Mouse (Mus musculus) heart, postnatal 10 days (tissue): ENCODE data around the gene Rhebl1. TPM values are rescaled to one million over a fixed set of nuclear protein-coding genes. Genes with fewer than 3 reads are reported as not detected.

ENCODE experiments used
- DNase-seq, 2 experiments: peaks; one replicate each; pipeline ENCODE4 v3.0.0; 2021
- intact Hi-C: fragments of 180-260 bp; cut with DNase I; formaldehyde crosslinking; loops from one replicate; pipeline ENCODE4 v1.15.1; 2025
- total RNA-seq, 2 experiments: library from RNA; stranded (reverse); gene quantifications; 2 replicates each; pipeline ENCODE4 v1.2.3; 2021

The Rhebl1 gene
- total RNA-seq, 2 experiments from 2014 or later: 1.6 to 2.8 TPM

- intact Hi-C loops: loop anchor here (2.0 to 5.0 kb wide), 2 partner anchors 20 to 35 kb away; no protein-coding TSS in a partner anchor
- DNase-seq: peak; percentile 38 to 60
Observed at GRCm38 (mm10) chr15:98917091-98917490, 22.8 kb upstream of the Rhebl1 start.

- intact Hi-C loops: loop anchor here (2.0 to 5.0 kb wide), 2 partner anchors 19 to 34 kb away; no protein-coding TSS in a partner anchor
- no peak for DNase-seq
Observed at GRCm38 (mm10) chr15:98916016-98916415, 21.7 kb upstream of the Rhebl1 start.

- DNase-seq: no peak
- intact Hi-C loops: loop anchor here (5.0 kb wide), 1 partner anchor 33 kb away; no protein-coding TSS in a partner anchor
Observed at GRCm38 (mm10) chr15:98914903-98915302, 20.6 kb upstream of the Rhebl1 start.

- intact Hi-C loops: no loop called here
- peak; percentile 25 to 56 for DNase-seq
Observed at GRCm38 (mm10) chr15:98904692-98905091, 10.4 kb upstream of the Rhebl1 start.

- intact Hi-C loops: no loop called here
Observed at GRCm38 (mm10) chr15:98902600-98902999, 8.3 kb upstream of the Rhebl1 start.

GRCm38 (mm10) chr15:98901530-98901929, 7.2 kb upstream of the Rhebl1 start:
- DNase-seq: no peak
- intact Hi-C loops: no loop called here

More at GRCm38 (mm10) chr15:98902600-98902999, 8.3 kb upstream of the Rhebl1 start:
- no peak for DNase-seq

GRCm38 (mm10) chr15:98897928-98898800, 3.8 kb upstream of the Rhebl1 start, which contains the start of gene Dhh:
TSS of gene Dhh (minus strand) at chr15:98898540.
- DNase-seq: peak; percentile 16 to 22
- intact Hi-C loops: loop anchor here (2.0 kb wide), 1 partner anchor 19 kb away; no protein-coding TSS in a partner anchor

- intact Hi-C loops: loop anchor here (2.0 kb wide), 1 partner anchor 19 kb away; no protein-coding TSS in a partner anchor
- DNase-seq: peak; percentile 39 to 55
Observed at GRCm38 (mm10) chr15:98897495-98897894, 3.2 kb upstream of the Rhebl1 start.

GRCm38 (mm10) chr15:98895635-98896589, 1.6 kb upstream of the Rhebl1 start:
- intact Hi-C loops: loop anchor here (2.0 kb wide), 1 partner anchor 21 kb away; no protein-coding TSS in a partner anchor
- DNase-seq: peak; percentile 52 to 63

- peak in 1 of 2 experiments; percentile 38 for DNase-seq
- intact Hi-C loops: no loop called here
Observed at GRCm38 (mm10) chr15:98894746-98895634, 650 bp upstream of the Rhebl1 start.

- intact Hi-C loops: no loop called here
- DNase-seq: no peak
Observed at GRCm38 (mm10) chr15:98893036-98893435, 1.3 kb downstream of the Rhebl1 start.

- peak; percentile 80 to 84 for DNase-seq
- intact Hi-C loops: loop anchor here (1.0 kb wide), 2 partner anchors 36 to 102 kb away; no protein-coding TSS in a partner anchor
Observed at GRCm38 (mm10) chr15:98891907-98892606, 2.3 kb downstream of the Rhebl1 start.

- intact Hi-C loops: no loop called here
- DNase-seq: no peak
Observed at GRCm38 (mm10) chr15:98891198-98891742, 3.1 kb downstream of the Rhebl1 start.

GRCm38 (mm10) chr15:98887526-98887925, 6.8 kb downstream of the Rhebl1 start:
- no peak for DNase-seq
- intact Hi-C loops: no loop called here

- intact Hi-C loops: no loop called here
Observed at GRCm38 (mm10) chr15:98886667-98887387, 7.5 kb downstream of the Rhebl1 start.

GRCm38 (mm10) chr15:98884106-98884505, 10.2 kb downstream of the Rhebl1 start:
- intact Hi-C loops: loop anchor here (5.0 kb wide), 1 partner anchor 33 kb away; the partner anchor contains the start of gene Lmbr1l

More at GRCm38 (mm10) chr15:98886667-98887387, 7.5 kb downstream of the Rhebl1 start:
- no peak for DNase-seq

GRCm38 (mm10) chr15:98883661-98884060, 10.7 kb downstream of the Rhebl1 start:
- DNase-seq: no peak
- intact Hi-C loops: loop anchor here (5.0 kb wide), 1 partner anchor 34 kb away; the partner anchor contains the start of gene Lmbr1l

More at GRCm38 (mm10) chr15:98884106-98884505, 10.2 kb downstream of the Rhebl1 start:
- no peak for DNase-seq

GRCm38 (mm10) chr15:98881656-98882008, 12.7 kb downstream of the Rhebl1 start:
- intact Hi-C loops: loop anchor here (5.0 kb wide), 1 partner anchor 36 kb away; the partner anchor contains the start of gene Lmbr1l
- DNase-seq: no peak
